Mouse (Mus musculus): ENCODE measurements at regions not wholly inside any gene's neighbourhood (a gene's known extent, or its start where the extent isn't known, plus 50 kb on each side); places are given as distances from the start of the nearest gene placed in this dataset.

DNA sequence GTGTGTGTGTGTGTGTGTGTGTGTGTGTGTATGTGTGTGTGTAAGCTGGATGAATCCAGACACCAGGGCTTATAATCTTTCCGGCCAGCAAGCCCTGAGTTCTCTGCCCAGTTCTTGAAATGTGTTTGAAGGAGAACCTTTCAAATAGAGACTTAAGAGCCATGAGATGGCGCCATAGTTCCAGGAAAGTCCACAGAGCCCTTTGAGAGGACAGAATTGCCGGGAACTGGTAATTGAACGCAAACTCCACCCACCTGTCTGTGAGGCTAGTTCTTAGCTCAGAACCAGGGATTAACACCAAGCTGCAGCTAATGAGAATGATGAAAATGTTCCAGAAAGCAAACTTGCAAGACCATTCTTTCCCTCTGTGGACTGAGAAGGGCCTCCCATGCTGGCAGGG is 72.2 kb downstream of the Trim42 start:
- TF ChIP-seq CTCF (IDR thresholded peaks at IDR 0.05; ENCODE audit: low read depth): no peak
- TF ChIP-seq EP300 (IDR thresholded peaks at IDR 0.05; ENCODE audit: low read depth): no peak
